Mouse (Mus musculus): ENCODE results near the gene Ccdc173. TPM values are rescaled to one million over a fixed set of nuclear protein-coding genes. Genes with fewer than 3 reads are reported as not detected.

The Ccdc173 gene
- polyA plus RNA-seq, 1 experiment from 2014 or later: 0.29 TPM

DNA sequence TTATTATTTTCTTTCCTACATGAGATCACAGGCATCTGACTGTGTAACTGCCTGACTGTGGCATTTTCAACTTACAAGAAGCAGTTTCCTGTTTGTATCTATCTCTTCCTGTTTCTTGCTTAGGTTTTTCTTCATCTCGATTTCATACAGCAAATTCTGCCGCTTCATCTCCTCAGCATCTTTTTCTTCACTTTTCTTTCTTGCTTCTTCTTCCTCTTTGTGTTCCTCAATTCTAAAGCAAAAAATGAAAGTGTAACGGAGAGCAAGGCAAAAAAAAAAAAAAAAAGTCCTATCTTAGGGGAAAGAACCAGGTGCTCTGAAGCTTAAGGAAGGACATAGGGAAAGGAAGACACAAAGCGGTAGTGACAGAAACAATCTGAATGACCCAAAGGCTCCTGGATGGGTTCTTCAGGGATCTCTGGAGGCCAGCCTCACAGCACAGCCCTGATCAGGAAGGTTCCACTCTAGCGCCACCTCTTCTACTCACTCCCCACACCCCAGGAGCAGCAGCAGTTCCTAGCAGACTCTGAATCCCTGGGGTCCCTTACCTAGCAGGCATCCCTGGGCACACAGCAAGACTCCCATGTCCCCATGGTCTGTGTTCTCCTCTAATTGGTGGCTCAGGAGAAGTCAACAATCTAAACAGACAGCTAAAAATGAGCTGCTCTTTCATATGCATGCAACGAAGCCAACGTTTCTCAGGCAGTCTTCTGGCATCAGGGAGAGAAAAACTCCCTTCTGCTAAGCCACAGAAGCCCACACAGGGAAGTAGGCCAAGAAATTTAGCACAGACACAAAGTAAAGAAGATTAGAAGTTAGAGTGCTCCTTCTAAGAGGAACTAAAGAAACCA lies 11.2 kb downstream of the Ccdc173 start:
- ATAC-seq: no peak

DNA sequence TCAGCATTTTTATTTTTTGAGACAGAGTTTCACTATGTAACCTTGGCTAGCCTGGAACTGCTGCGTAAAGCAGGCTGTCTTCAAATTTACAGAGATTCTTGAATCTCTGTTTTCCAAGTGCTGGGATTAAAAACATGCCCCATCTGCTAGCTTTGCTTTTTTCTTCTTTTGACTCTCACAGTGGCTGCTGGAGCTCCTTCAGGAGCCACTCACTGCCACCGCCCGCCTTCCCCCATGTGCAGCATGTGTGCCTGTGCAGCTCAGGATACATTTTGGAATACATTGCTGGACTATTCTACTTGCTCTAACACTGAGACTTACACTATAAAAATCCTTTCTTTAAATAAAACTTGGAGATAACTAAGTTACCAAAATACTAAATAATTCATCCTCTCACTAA lies 16.0 kb downstream of the Ccdc173 start:
- Histone ChIP-seq H3K27ac (ENCODE audit: low read depth) (no peak overlapping the region), H3K9ac (replicated peaks) (no peak overlapping the region), H3K4me1 (ENCODE audit: insufficient read depth) (no peaks in the 10 kb centered on the region), H3K36me3 (replicated peaks; ENCODE audit: insufficient read depth, low read length) (no peaks in the 10 kb centered on the region), H3K27me3 (ENCODE audit: insufficient read depth, low read length) (no peaks in the 10 kb centered on the region), H3K4me2 (ENCODE audit: low read depth, low read length) (no peak overlapping the region), H3K9me3 (ENCODE audit: low read length) (no peaks in the 10 kb centered on the region), H3K4me3 (ENCODE audit: low read depth, low read length) (no peak overlapping the region)
- TF ChIP-seq CTCF (IDR thresholded peaks at IDR 0.05; ENCODE audit: low read depth): no peak
- 96% methylated on average over 3 of the region's 3 CpGs for WGBS (ENCODE audit: insufficient replicate concordance)
- ATAC-seq (no peak), DNase-seq (no peak)

More for the DNA sequence above, 11.2 kb downstream of the Ccdc173 start:
- Histone ChIP-seq H3K9ac (replicated peaks) (0 out of 2 replicates have a peak overlapping the region, but pooled peaks have one; percentile 17), H3K27ac (ENCODE audit: low read depth) (no peak overlapping the region), H3K4me1 (ENCODE audit: insufficient read depth) (no peaks in the 10 kb centered on the region), H3K36me3 (replicated peaks; ENCODE audit: insufficient read depth, low read length) (no peaks in the 10 kb centered on the region), H3K27me3 (ENCODE audit: insufficient read depth, low read length) (no peaks in the 10 kb centered on the region), H3K4me2 (ENCODE audit: low read depth, low read length) (no peak overlapping the region), H3K4me3 (ENCODE audit: low read depth, low read length) (no peak overlapping the region), H3K9me3 (ENCODE audit: low read length) (no peaks in the 10 kb centered on the region)
- WGBS (ENCODE audit: insufficient replicate concordance): 39% methylated on average over 7 of the region's 7 CpGs
- no peak for TF ChIP-seq EP300 (IDR thresholded peaks at IDR 0.05; ENCODE audit: low read depth)
- no peak for TF ChIP-seq CTCF (IDR thresholded peaks at IDR 0.05; ENCODE audit: low read depth)
- no peak for DNase-seq

DNA sequence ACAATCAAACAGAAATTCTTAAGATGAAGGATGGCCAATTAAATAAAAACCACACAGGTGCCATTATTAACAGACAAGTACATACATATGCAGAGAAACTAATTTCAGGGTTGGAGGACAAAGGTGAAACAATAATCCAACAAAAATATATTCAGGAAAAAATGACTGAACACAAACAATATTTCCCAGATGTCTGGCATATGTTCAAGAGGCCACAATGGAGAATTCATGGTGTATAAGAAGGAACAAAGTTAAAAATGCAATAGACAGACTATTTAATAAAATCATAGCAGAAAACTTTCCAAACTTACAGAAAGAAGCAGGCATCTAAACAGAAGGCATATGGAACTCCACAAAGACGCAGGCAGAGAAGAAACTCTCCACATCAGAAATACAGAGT lies 24.7 kb downstream of the Ccdc173 start:
- Histone ChIP-seq H3K9ac (replicated peaks) (no peak overlapping the region), H3K36me3 (replicated peaks; ENCODE audit: insufficient read depth, low read length) (no peaks in the 10 kb centered on the region), H3K4me2 (ENCODE audit: low read depth, low read length) (no peak overlapping the region), H3K4me1 (ENCODE audit: insufficient read depth) (no peaks in the 10 kb centered on the region), H3K27me3 (ENCODE audit: insufficient read depth, low read length) (no peaks in the 10 kb centered on the region), H3K27ac (ENCODE audit: low read depth) (no peak overlapping the region), H3K9me3 (ENCODE audit: low read length) (no peaks in the 10 kb centered on the region), H3K4me3 (ENCODE audit: low read depth, low read length) (no peak overlapping the region)
- ATAC-seq (no peak), DNase-seq (no peak)
- WGBS (ENCODE audit: insufficient replicate concordance): 77% methylated on average over 1 of the region's 1 CpGs
- TF ChIP-seq EP300 (IDR thresholded peaks at IDR 0.05; ENCODE audit: low read depth) (no peak), CTCF (IDR thresholded peaks at IDR 0.05; ENCODE audit: low read depth) (no peak)

DNA sequence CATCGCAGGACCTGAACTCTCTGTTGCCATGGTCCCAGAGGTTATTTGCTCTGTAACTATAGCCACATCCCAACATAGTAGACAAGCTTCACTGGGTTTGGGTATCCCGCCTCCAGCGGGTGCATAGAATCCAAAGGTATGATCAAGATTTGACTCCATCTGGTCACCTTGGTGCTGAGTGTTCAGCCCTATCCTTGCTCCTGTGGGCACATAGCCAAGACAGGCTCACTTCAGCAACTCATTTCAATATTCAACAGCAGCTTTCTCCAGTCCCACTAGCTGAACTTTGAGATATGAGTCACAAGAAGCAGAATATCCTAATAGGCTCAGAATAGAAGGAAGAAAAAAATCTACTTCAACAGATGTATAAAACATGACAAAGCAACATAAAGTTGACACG lies 26.0 kb downstream of the Ccdc173 start:
- Histone ChIP-seq H3K27ac (ENCODE audit: low read depth) (no peak overlapping the region), H3K36me3 (replicated peaks; ENCODE audit: insufficient read depth, low read length) (no peaks in the 10 kb centered on the region), H3K9ac (replicated peaks) (no peak overlapping the region), H3K9me3 (ENCODE audit: low read length) (no peaks in the 10 kb centered on the region), H3K4me1 (ENCODE audit: insufficient read depth) (no peaks in the 10 kb centered on the region), H3K27me3 (ENCODE audit: insufficient read depth, low read length) (no peaks in the 10 kb centered on the region), H3K4me2 (ENCODE audit: low read depth, low read length) (no peak overlapping the region), H3K4me3 (ENCODE audit: low read depth, low read length) (no peak overlapping the region)
- DNase-seq (no peak), ATAC-seq (no peak)
- 67% methylated on average over 4 of the region's 4 CpGs for WGBS (ENCODE audit: insufficient replicate concordance)
- no peak for TF ChIP-seq CTCF (IDR thresholded peaks at IDR 0.05; ENCODE audit: low read depth)
- TF ChIP-seq EP300 (IDR thresholded peaks at IDR 0.05; ENCODE audit: low read depth): no peak

DNA sequence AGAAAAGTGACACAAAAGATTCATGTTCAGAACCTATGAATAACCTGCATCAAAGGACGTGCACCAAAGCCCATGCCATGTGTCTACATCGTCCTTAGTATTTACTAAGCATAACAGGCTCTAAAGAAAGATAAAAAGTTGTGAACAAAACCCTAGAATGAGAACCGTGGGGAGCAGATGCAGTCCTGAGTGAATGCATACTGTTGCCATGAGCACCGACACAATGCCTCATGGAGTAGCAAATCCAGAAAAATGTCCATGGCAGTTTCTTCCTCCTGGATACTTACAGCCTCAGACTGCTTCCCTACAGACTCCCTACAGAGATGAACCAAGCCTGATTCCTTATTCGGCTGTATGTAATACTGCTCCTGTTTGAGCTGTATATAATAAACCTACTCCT lies 28.4 kb downstream of the Ccdc173 start:
- TF ChIP-seq EP300 (IDR thresholded peaks at IDR 0.05; ENCODE audit: low read depth) (no peak), CTCF (IDR thresholded peaks at IDR 0.05; ENCODE audit: low read depth) (no peak)
- no peaks in the 10 kb centered on the region for H3K27me3 ChIP-seq (ENCODE audit: insufficient read depth, low read length)
- ATAC-seq: no peak
- no peak overlapping the region for H3K4me3 ChIP-seq (ENCODE audit: low read depth, low read length)
- no peaks in the 10 kb centered on the region for H3K4me1 ChIP-seq (ENCODE audit: insufficient read depth)
- H3K4me2 ChIP-seq (ENCODE audit: low read depth, low read length): no peak overlapping the region
- H3K9me3 ChIP-seq (ENCODE audit: low read length): no peaks in the 10 kb centered on the region
- no peaks in the 10 kb centered on the region for H3K36me3 ChIP-seq (replicated peaks; ENCODE audit: insufficient read depth, low read length)
- H3K9ac ChIP-seq (replicated peaks): no peak overlapping the region
- H3K27ac ChIP-seq (ENCODE audit: low read depth): no peak overlapping the region
- DNase-seq: no peak
- 69% methylated on average over 5 of the region's 5 CpGs for WGBS (ENCODE audit: insufficient replicate concordance)

DNA sequence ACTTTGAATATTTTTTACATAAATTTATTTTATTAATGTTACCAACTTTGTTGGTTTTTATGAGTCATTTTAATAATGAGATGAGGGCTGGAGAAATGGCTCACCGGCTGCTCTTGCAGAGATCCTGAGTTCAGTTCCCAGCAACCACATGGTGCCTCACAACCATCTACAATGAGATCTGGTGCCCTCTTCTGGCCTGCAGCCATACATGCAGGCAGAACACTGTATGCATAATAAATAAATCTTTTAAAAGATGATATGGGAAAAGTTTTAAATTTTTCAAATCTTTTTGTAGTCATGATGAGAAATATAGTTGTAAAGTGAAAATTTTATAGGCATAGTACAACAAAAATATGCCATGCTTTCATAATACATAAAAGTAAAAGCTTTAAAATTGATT lies 44.3 kb downstream of the Ccdc173 start:
- Histone ChIP-seq H3K9me3 (ENCODE audit: low read length) (peaks cover 7% of the 10 kb centered on the region; the same call in 1 of the 2 replicates), H3K9ac (replicated peaks) (no peak overlapping the region), H3K4me1 (ENCODE audit: insufficient read depth) (no peaks in the 10 kb centered on the region), H3K36me3 (replicated peaks; ENCODE audit: insufficient read depth, low read length) (peaks cover 47% of the 10 kb centered on the region), H3K27me3 (ENCODE audit: insufficient read depth, low read length) (no peaks in the 10 kb centered on the region), H3K4me3 (ENCODE audit: low read depth, low read length) (no peak overlapping the region), H3K4me2 (ENCODE audit: low read depth, low read length) (no peak overlapping the region), H3K27ac (ENCODE audit: low read depth) (no peak overlapping the region)
- 90% methylated on average over 1 of the region's 1 CpGs for WGBS (ENCODE audit: insufficient replicate concordance)
- no peak for ATAC-seq
- DNase-seq: no peak
- TF ChIP-seq CTCF (IDR thresholded peaks at IDR 0.05; ENCODE audit: low read depth): peak; percentile 52
- no peak for TF ChIP-seq EP300 (IDR thresholded peaks at IDR 0.05; ENCODE audit: low read depth)

Data from liver, postnatal 0 days (tissue).